Mouse (Mus musculus) T-cell, adult 2 months (primary cell): ENCODE measurements around the gene Aoah.
A peak's percentile ranks its signal among the peaks of the same experiment; 100 is the strongest.

Experiments
- DNase-seq: peaks from one replicate; pipeline ENCODE4 v3.0.0; 2022; ENCODE audit warnings: low spot score

Aoah gene

DNA sequence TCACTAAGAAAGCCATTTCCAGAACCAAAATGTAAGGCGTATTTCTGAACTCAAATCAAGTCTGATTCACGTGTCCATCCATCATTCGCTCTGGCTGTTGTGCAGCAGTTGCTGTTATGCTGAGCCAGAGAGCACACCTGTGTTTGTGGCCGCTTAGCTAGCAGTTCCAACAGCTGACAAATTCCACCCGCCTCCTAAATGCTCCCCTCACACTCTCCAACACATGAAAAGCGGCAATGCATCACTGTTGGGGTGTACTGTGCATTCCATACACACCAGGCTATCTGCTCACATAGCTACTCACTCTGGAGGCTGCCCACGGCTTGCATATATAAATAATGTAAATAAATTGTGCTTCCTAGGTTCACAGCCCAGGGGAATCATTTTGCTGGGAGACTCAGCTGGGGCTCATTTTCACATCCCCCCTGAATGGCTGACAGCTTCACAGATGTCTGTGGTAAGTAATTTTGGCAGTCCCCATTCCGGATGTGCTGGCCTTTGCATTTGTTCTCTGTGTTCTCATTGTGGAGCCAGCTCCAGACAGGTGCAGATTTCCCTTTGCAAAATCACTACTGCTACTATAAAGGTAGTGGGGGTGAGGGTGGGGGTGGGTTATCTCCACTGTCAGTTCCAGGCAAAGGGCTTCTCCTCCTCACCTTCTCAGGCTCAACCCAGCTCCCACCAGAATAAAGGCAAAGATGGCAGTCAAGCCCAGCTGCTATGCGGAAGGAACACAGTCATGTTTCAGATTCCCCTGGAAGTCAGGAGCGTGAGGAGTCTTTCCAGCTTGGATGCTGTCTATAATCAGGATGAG lies 123.0 kb downstream of the Aoah start:
- no peak for DNase-seq

DNA sequence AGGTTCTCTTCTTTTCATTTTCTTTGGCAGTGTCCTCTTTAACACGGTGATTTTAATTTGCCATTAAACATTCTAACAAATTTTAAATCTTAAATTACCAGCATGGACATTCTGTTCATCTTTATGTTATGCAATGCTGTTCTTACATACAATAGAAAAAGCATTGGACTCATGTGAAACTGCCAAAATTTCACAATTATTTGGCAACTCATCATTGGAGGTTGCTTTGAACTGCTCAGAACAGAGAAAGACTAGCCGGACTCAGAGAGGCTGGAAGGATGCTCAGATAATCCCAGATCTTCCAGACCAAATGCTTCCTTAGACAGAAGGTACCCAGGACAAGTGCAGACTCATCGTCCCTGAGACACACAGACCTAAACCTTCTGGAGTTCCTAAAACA lies 126.5 kb downstream of the Aoah start:
- DNase-seq = no peak

DNA sequence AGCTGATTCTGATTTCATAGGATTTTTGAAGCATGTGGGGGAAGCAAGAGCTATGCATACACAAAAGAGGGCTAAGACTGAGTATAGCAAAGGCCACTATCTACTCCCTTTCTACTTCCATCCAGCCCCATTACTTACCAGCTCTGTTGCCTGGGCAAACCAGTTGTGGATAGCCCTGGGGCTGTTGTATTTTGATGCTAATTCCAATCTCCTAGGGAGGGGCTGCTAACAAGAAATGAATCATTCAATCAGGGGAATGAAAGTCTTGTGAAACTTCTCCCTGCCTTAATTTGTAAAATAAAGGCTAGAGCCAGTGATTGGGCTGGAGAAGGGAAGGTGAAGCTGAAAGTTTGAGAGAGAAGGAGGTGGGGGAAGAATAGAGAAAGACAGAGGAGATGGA lies 142.1 kb downstream of the Aoah start:
- no peak for DNase-seq

DNA sequence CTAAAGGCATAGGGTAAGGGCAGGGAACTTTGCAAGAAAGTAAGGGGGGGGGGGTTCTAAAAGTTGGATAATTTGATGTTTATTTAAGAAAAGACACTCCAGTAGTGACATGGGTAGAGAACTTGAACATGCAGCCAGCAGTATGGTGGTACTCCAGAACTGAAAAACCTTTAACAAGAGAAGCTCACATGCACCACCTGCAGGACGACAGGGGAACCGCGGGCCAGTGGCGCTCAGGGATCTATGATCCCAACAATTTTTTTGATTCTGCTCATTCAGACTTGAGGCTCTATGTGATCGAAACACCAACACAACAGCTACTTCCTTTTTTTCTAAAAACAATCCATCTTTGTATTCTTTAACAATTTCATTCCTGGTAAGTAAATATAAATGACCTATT lies 143.5 kb downstream of the Aoah start:
- DNase-seq = peak; percentile 18

DNA sequence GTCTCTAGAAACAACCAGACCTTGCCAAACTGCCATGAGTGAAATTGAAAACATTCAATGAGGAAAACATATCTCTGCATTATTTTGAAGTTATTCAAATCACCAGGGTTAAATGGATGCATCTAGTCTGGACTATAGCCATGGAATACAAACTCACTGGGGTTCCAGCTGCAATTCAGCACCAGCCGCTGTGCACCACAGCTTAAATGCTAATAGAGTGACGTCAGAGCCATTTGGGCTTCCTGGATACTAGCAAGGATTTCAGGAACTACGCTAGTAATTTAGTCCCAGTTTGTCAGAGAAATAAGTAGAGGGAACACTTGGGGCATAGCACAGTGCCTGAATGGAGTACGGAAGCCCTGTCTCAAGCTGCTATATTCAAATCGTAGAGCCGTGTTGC lies 145.2 kb downstream of the Aoah start:
- no peak for DNase-seq

DNA sequence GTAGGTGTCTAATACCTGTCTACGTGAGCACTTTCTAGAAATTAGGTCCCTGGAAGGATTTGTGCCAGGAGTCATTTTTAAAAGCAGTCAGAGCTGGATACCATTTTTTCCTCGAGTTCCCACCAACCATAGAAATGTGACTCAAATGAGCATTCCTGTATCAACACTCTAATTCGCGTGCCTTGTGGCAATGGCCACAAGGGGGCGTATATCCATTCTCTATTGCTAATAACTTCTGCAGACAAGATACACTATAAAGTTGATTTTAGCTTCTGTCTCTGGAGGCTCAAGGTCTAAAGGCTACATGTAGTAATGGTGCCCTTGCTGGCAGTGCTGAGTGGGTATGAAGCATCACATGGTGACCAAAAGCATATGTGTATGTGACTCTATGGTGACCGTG lies 146.5 kb downstream of the Aoah start:
- DNase-seq = peak; percentile 15

DNA sequence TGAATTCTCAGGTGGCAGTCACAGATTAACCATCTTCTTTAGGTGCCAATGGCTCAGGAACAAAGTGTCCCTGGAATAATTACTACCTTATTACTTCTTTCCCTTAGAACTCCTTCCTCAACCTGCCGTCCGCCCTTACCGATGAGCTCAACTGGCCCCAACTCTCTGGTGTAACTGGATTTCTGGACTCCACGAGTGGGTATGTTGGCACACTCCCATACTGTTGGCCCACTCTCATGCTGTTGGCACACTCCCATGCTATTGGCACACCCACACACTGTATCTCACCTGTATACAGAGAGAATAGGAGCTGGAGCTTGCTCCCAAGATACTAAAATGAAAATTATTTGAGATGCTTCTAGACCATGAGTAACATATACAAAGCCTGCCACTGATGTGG lies 147.8 kb downstream of the Aoah start:
- no peak for DNase-seq

DNA sequence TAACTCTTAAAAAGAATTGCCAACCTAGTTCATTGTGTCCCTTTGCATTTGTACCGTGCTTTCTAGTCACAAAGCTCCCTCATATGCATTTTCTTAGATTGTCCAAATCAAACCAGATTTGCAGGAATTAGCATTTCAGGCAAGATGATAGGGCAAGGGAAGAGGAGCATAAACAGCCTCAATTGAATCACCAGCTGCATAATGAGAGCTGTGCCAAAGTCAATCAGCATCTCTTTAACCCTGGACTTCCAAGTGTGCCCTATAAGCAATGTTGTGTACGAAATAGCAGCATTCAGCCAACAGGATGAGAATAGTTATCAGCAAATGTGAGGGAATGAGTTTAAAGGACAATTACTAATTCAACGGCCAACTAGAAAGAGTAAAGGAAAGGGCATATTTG lies 169.2 kb downstream of the Aoah start:
- DNase-seq = no peak

DNA sequence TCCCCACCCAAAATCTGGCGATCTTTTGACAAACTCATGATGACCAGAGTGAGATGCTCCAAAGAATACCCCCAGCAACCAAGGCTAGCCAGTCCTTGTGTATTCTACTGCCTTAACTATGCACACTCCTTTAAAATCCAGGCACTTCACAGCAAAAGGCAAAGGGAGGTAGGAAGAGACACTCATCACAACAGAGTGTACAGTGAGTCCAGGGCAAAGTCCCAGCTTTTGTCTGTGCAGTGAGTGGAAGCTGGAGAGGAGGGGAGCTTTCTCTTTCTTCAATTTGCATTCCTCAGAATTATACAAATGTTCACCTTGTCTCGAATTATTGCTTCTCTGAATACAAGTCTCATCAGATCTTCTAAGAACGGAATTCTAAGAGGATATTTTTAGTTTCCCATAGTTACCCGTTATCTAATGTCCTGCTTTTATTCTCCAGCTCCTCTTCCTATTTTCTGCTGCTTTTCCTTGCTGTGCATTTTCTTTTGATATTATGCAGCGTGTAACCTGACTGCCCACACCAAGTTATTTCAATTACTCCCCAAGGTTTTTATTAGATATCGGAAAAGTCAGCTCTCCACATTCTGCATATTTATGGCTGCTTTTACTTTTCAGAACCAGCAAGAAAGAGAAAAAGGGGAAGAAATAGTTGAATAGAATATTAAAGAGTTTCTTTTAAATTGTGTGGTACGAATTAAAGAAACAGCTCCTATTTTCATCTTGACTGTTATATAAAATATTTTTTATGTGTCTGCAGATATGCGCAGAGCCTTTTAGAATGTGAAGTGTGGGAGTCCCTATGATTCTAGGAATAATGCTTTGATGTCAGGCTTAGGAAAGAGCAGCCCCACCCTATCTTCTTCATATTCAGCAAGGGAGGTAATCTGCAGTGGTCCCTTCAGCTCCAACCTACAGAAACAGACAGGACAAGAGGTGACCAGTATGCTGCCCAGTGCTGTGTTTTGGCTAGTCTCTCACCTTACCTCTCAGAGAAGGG lies 187.6 kb downstream of the Aoah start:
- DNase-seq = no peak

DNA sequence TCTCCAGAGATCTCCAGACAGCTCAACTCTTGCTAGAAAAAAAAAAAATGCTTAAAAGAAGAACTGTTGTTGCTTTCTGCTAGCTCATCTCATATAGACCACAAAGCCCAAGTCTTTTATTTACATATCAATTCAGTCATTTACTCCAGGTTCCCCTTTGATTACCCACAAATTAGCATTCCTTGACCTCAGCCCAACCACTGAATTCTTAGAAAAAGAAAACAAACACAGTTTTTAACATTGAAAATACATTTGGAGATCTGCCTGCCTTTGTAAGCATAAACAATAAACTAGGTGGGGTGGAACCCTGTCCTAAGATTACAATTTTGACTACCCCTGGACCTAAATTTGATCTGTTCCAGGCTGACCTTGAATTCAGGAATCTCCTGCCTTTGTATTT lies 191.6 kb downstream of the Aoah start:
- no peak for DNase-seq

DNA sequence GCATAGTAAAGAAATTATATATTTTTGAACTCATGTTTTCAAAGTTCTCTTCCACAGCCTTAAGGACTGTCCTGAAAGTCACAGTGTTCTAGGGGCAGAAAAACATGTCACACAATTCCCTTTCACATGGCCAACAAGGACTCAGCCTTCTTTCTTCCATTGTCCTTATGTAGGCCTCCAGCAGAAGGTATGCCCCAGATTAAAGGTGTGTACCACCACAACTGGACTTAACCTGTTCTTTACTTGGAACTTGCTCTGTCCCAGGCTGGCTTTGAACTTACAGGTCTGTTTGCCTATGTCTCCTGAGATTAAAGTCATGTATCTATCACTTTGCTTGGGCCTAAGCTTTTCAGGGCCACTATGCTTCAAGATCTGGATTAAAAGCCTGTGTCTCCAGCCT lies 192.0 kb downstream of the Aoah start:
- no peak for DNase-seq

DNA sequence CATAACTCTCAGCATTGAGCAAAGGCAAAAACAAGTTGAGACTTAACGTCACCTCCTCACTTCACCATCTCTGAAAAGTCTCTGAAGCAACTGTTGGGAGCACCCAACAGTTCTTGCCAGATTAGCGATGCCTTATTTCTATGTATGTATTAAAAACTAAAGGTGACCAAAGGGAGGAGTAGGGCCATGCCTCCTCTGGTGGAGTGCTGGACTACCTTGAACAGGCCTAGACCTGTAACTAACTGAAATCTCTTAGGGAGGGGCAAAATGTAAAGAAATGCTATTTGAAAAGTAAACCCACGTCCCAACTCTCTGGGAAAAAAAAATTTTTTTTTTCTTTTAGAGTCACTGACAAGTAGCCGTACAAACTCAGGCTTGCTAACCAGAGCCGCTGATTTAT lies 211.3 kb downstream of the Aoah start:
- DNase-seq = no peak

DNA sequence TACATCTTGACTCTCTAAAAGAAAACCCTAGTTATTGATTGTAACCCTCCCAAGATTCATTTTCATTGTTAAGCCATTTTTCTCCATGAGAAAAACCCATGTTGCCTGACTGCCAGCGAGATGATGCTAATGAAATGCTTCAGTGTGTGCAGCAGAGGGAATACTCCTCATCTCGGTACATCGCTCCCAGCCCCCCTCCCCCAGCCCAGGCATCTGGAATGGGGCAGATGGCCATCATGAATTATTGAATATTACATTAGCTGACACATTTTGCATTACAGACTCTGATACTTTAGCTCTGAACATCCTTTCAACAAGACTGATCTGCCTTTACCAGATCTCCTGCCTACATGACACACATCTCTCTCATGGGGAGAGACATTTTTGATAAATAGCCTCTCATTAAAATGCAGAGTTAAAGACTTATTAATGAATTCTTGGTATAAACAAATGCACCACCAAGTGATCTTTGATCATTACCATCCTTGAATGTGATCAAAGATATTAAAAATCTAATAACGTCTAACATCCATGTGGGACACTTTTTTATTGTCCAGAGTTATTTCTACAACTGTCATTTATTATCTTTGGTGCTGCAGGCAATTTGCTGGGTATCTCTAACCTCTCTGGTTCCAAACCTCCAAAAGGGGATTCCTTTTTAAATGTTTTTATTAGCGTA lies 211.9 kb downstream of the Aoah start:
- DNase-seq = no peak

DNA sequence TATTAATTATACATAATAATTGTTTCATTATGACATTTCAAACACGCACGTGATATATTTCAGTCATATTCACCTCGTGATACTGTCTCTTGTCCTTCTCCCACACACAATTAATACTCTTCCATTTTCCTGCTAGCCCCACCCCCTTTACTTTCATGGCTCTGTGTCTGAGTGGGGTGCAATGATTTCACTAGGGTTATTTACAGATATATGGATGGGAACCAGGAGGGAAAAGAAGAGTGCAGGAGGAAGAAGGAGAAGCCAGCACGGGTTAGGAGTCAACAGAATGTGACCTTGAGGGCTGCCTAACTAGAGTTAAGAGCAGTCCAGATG lies 212.4 kb downstream of the Aoah start:
- DNase-seq = no peak

DNA sequence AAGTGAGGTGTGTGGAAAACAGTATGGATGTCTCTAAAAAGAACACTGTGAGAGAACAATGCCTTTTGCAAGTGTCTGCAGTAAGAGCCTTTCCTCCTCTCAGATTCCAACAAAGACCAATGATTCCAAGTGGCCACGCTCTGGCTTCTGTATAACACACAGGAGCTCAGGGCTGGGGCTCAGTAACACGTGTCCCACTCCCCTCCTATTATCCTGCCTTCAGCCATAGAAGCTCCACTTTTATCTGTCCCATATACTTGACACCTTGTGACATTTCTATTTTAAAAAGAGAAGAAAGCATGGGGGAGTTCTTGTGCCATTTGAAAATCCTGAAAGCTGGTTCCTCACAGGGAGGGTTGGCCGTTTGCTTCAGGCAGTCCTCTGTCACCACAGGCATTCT lies 219.7 kb downstream of the Aoah start:
- no peak for DNase-seq

DNA sequence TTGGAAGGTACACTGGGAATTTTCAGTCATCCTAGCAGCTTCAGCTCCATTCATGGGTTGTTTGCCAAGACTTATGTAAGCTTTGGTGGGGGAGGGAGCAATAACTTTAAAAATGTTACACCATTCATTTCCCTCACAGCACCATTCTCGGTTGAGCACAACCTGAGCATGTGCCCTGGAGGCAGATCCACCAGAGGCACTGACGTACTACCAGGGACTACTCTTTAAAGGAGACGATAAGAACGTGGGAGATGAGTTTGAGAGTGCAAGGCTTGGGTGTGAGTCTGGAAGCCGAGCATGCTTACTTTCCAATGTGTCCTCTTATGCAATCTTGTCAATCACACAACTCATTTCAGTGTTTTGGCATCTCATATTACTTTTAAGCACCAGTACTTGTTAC lies 230.9 kb downstream of the Aoah start:
- DNase-seq = no peak

DNA sequence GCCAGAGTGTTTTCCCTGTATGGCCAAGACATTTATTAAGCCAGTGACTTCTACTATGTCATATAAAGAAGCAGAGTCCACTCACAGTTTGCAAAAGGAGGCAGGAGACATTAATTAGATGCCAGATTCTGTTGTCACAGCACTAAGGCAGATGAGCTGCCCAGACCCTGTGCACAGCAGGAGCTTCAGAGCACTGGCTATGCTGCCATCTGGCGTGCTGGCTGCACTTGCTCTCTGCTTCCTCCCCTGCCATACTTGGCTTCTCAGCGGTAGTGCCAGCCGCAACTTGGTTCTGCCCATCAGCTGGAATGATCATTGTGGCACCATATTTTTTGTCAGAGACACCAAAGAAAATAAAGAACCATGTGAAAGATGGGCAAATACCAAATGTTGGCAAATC lies 239.3 kb downstream of the Aoah start:
- no peak for DNase-seq

DNA sequence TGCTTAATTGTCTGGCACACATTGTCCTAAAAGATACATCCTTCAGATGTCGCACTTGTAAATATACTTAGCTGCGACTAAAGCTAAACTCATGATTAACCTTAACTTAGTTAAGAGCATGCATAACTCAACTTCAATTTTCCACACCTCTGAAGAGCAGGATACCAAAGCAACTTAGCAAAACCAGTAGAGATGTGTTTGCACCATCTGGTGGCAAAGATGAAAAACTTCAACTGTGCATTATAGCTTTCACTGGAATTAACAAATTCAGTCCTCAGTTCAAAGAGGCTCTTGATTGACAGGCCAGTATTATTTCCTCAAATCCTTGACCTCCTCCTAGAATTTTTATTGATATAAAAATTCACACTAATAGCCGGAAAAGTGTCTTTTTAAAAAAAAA lies 241.1 kb downstream of the Aoah start:
- no peak for DNase-seq

DNA sequence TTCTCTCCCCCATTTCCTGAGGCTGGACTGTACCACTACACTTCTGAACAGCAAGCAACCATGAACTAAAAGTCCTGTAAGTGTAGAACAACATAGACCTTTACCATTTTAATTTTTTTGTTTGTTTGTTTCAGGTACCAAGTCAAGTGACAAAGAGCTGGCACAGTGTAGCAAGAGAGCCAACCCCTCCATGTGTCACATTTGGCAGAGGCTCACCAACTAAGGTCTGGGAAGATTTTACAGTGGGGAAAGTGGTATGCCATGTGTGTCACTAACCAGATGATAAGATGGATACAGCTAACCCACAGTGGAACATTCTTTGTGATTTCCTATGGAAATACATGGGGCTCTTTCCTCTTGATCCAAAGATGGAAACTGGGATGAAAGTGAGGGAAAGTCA lies 242.1 kb downstream of the Aoah start:
- no peak for DNase-seq

DNA sequence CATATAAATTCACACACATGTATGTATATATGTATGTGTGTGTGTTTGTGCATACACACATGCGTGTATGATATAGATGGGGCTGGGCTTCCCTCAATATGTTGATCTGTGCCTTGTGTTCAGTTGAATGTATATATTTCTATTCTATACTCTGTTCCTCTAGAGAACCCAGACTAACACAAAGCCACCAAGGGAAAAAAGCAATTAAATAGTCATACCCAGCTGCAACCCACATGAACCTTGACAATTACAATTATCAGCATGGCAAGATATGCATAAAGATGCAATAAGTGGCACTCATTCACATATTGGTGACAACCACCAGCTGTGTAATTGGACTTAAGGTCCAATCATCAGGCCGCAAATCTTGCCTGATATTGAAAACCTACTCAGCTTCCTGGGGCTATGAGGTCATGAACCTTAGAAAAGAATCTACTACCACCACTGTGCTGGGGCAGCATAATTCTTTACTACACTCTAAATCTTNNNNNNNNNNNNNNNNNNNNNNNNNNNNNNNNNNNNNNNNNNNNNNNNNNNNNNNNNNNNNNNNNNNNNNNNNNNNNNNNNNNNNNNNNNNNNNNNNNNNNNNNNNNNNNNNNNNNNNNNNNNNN lies 246.8 kb downstream of the Aoah start:
- DNase-seq = no peak

DNA sequence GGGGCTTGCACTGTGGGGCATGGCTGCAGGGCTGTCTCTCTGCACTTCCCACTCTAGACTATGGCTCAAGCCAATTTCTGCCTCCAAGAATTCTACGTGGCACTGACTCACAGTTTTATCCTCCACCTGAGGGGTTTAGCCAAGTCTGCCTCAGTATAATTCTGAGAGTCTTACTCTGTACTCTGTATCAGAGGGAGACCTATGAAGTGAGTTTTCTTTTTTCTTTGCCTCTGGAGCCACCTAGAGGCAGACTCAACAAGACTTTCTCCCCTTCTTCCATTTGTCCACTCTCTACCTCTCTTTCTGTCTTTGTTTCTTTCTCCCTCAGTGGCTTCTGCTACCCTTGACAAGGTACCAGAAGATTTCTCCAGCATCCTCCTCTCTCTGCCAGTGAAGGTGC lies 256.2 kb downstream of the Aoah start:
- DNase-seq = no peak

DNA sequence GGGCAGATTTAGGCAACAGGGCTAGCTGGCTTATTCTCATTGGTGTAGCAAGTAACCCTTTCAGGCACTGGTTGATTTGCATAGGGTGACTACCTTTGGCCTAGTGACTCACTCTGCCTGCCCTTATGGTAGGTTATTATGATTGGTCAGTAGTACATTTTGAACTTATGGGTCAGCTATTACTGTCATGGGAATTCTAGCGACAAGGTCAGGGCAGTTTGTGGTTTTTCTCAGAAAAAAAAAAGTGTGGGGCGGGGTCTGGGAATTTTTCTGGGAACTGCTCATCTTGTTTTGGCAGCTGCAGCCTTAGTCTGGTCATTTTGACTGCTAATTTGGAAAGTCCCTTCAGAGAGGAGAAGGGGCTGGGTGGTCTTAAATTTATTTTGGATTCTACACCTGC lies 272.1 kb downstream of the Aoah start:
- DNase-seq = no peak
